Mouse (Mus musculus) cerebellum, adult 11 months (tissue): ENCODE measurements around the gene Ttc39a.

Experiments used
- DNase-seq: peaks from one replicate; pipeline ENCODE4 v3.0.0; 2022

The Ttc39a gene

GRCm38 (mm10) chr4:109421608-109422007 lies 15.2 kb downstream of the Ttc39a start:
- DNase-seq = no peak

DNA sequence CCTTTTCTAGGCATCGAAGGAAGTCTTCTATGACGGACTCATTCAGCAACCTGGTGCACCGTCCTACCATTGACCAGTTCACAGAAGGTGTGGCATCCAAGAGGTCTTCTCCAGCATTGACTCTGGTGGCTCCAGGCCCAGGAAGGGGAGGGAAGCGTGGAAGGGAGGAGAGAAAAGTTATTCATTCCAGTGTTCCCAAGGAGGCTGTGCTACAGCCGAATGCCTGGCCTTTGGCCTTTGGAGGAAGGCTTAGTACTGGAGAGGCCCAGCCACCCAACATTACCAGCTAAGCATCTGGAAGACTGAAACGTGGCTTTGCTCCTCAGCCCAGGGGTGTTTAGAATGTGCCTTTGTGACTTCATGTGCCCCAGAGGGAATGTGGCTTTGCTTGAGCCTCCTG lies 16.0 kb downstream of the Ttc39a start:
- no peak for DNase-seq

- DNase-seq = no peak
Measured at GRCm38 (mm10) chr4:109423438-109423837, 17.0 kb downstream of the Ttc39a start.

- no peak for DNase-seq
Measured at GRCm38 (mm10) chr4:109427058-109427457, 20.6 kb downstream of the Ttc39a start.

DNA sequence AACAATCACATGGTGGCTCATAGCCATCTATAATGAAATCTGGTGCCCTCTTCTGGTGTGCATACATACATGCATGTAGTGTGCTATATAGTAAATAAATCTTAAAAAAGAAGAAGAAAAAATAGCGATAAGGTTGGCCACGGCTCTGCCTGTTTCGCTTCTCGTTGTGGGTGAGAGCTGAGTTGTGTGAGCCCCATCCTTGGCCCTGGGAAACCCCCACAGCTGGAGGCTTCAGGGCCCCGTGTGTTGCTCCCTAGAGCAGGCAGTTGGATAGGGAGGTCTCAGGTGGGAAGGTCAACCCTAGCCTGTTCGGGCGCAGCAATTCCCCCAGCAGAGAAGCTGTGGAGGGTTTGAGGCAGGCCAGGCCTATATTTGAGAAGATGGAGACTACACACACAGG lies 23.8 kb downstream of the Ttc39a start:
- no peak for DNase-seq

- peak; percentile 49 for DNase-seq
Measured at GRCm38 (mm10) chr4:109430854-109431253, 24.4 kb downstream of the Ttc39a start.

DNA sequence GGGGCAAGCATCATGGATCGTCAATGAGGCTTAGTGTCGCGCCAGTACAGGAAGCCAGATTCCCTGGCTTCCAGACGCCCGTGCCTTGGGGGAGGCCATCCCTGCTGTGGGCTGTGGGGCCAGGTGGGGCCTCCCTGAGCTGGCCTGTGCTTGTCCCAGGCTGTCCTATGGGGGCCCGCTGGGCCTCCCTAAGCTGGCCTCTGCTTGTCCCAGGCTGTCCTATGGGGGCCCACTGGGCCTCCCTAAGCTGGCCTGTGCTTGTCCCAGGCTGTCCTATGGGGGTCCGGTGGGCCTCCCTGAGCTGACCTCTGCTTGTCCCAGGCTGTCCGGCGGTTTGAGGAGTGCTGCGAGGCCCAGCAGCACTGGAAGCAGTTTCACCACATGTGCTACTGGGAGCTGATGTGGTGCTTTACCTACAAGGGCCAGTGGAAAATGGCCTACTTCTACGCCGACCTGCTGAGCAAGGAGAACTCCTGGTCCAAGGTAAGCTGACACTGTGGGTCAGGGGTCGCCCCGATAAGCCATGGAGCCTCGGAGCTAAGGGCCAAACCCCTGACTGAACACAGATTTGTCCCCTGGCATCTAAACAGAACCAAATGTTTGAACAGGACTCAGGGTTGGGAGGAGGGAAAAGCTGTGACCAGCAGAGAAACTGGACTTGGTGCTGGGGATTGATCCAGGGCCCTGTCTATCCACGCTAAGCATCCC lies 26.4 kb downstream of the Ttc39a start:
- no peak for DNase-seq

- DNase-seq = no peak
Measured at GRCm38 (mm10) chr4:109433641-109434040, 27.2 kb downstream of the Ttc39a start.

GRCm38 (mm10) chr4:109434256-109434655 lies 27.8 kb downstream of the Ttc39a start:
- no peak for DNase-seq

- peak; percentile 54 for DNase-seq
Measured at GRCm38 (mm10) chr4:109437913-109438878, 31.8 kb downstream of the Ttc39a start.

GRCm38 (mm10) chr4:109439101-109439500 lies 32.7 kb downstream of the Ttc39a start:
- DNase-seq = no peak

DNA sequence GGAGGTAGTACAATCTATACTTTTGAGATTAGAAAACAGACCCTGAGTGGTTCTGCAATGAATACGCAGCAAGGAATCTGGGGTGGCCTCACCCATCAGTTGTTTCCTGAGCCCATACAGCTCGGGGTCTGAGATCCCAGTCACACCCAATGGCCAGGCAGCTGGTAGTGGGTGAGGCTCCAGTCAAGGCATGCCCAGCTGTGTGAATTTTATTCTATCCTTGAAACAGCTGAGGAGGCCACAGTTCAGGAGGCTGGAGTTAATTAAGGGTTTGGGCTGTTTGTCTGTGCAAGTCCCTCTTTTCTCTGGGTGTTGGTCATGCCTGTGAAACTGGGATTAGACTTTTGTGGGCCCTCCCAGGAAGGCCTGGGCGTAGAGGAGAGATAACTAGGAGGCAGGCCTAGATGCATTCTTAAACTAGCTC lies 33.4 kb downstream of the Ttc39a start:
- DNase-seq = no peak

GRCm38 (mm10) chr4:109440381-109440780 lies 34.0 kb downstream of the Ttc39a start:
- DNase-seq = no peak

GRCm38 (mm10) chr4:109441000-109441399 lies 34.6 kb downstream of the Ttc39a start:
- DNase-seq = no peak

- no peak for DNase-seq
Measured at GRCm38 (mm10) chr4:109442126-109442525, 35.7 kb downstream of the Ttc39a start.

DNA sequence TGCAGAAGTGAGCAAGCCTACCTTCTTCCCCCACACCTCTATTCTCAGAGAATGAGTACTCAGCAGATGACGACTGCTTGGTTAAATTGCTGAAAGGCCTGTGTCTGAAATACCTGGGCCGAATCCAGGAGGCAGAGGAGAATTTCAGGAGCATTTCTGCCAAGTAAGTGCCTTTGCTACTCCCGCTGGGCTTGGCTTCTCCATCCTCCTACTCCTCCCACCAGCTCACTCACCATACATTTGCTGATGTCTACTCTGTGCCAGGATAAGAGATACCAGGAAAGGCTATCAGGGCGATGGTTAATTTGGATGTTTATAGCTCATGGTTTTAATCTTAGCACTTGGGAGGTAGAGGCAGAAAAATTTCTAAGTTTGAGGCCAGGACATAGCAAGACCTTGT lies 36.2 kb downstream of the Ttc39a start:
- DNase-seq = peak; percentile 52

GRCm38 (mm10) chr4:109444471-109444870 lies 38.0 kb downstream of the Ttc39a start:
- no peak for DNase-seq

GRCm38 (mm10) chr4:109444951-109445350 lies 38.5 kb downstream of the Ttc39a start:
- no peak for DNase-seq

DNA sequence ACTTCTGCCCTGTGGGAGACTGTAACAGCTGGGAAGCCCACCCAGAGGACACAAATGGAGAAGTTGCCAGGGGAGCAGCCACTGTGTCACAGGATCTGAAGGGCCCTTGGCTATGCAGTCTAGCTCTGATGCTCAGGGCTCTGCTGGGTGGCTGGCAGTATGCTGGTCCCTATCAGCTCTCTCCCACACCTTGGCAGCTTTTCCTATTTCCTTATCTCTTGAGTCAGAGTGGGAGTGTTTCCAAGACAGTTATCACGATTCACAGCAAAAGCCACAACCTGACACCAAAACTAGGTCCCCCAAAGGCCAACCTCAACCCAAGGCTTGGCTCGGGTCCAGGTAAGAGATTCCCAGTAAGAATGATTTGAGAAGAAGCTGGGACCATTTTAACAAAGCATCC lies 39.0 kb downstream of the Ttc39a start:
- DNase-seq = no peak

DNA sequence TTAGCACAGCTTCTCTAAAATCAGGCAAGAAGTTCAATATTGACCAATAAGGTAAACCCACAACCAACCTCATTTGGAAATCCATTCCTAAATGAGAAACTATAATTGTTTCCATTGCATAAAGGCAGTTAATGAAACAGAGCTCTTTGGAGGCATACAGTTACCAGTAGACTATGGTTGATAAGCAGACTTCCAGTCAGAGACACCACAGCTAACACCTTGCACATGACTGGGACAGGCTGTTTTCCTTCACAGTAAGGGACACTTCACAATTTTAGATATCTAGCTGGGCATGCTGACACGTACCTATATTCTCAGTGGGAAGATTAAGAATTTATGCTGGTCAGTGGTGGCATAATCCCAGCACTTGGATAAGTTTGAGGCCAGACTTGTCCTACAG lies 39.5 kb downstream of the Ttc39a start:
- DNase-seq = no peak

GRCm38 (mm10) chr4:109448531-109448930 lies 42.1 kb downstream of the Ttc39a start:
- no peak for DNase-seq

DNA sequence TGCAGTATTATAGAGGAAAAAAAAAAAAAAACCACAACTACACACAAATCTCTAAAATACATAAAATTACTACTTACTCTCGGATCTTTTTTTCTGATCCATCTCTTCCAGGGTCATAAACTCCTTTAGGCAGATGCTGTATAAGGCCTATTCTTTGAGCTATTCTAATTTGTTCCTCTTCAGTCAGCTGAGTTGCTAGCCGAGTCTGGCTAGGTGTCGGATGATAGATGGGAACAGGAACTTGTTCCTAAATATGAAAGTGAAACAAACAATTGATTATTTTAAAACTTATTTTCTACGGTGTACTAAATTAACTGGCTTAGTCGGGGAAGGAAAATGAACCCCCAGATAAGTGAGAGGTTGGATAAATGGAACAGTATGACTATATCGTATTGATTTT lies 50.4 kb downstream of the Ttc39a start:
- no peak for DNase-seq

GRCm38 (mm10) chr4:109460421-109461179 lies 54.2 kb downstream of the Ttc39a start:
- DNase-seq = no peak
